Comparison of ENCODE assay signal across 21 mouse cellular contexts in the genomic region with DNA sequence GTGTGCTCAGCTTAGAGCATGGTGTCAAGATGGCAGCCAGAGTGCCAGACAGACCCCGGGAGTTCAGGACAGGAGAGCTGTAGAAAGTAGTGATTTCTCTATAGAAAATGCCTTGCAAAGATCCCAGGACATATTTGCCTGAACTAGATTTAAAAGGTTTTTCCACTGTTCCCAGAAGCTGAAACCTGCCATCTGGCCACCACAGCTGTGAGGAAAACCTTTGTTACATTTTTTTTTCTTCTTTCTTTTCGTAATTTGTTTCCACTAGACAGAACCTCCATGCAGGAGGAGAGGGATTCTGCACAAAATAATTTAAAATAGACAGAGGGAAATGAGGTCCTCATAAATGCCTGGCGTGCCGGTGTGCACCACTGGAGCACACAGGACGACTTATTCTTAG.
DNase-seq lines count a peak whose midpoint lies in the region; ATAC-seq lines count a peak whose summit lies in the region.
"Had no signal": no experiment of that assay in that cellular context is flagged by ENCODE, and none has a peak within 500 bp of the region (broad histone marks: within the 10 kb centered on the region; RNA-seq: fewer than 3 reads in every experiment).

No protein-coding gene starts in this region.

- no peaks in the 10 kb centered on the region for H3K36me3 ChIP-seq in forebrain, embryonic 12.5 days (replicated peaks)
- H3K36me3 ChIP-seq in forebrain, embryonic 13.5 days (ENCODE audit: poor library complexity, severe bottlenecking): peaks cover 4% of the 10 kb centered on the region; the same call in 1 of the 2 replicates
- H3K36me3 ChIP-seq: heart, embryonic 10.5 days; midbrain, embryonic 15.5 days had no signal

- H3K27ac ChIP-seq in forebrain, embryonic 12.5 days: 0 out of 2 replicates have a peak overlapping the region, but pooled peaks have one; percentile 19
- H3K27ac ChIP-seq in forebrain, embryonic 13.5 days: no peak overlapping the region; the same call in 1 of the 2 replicates
- H3K27ac ChIP-seq: heart, embryonic 10.5 days; midbrain, embryonic 15.5 days had no signal

- ATAC-seq in forebrain, embryonic 12.5 days (ENCODE audit: low FRiP score): no peak
- ATAC-seq in forebrain, embryonic 13.5 days: no peak
- ATAC-seq: midbrain, embryonic 15.5 days had no signal

- H3K4me1 ChIP-seq in forebrain, embryonic 12.5 days: no peaks in the 10 kb centered on the region
- peaks cover 9% of the 10 kb centered on the region; the same call in 1 of the 2 replicates for H3K4me1 ChIP-seq in forebrain, embryonic 13.5 days
- H3K4me1 ChIP-seq: heart, embryonic 10.5 days; megakaryocyte, embryonic 14.5 days; midbrain, embryonic 15.5 days had no signal

- no peak overlapping the region for H3K4me3 ChIP-seq in forebrain, embryonic 12.5 days (replicated peaks)
- H3K4me3 ChIP-seq in forebrain, embryonic 13.5 days: no peak overlapping the region
- H3K4me3 ChIP-seq: heart, embryonic 10.5 days; megakaryocyte, embryonic 14.5 days; midbrain, embryonic 15.5 days had no signal

- H3K9me3 ChIP-seq in forebrain, embryonic 12.5 days: peaks cover 15% of the 10 kb centered on the region; the same call in 1 of the 2 replicates
- peaks cover 11% of the 10 kb centered on the region for H3K9me3 ChIP-seq in forebrain, embryonic 13.5 days (replicated peaks)
- H3K9me3 ChIP-seq: heart, embryonic 10.5 days had no signal

- no peak overlapping the region for H3K4me2 ChIP-seq in forebrain, embryonic 12.5 days
- no peak overlapping the region for H3K4me2 ChIP-seq in forebrain, embryonic 13.5 days
- H3K4me2 ChIP-seq: liver, embryonic 11.5 days; midbrain, embryonic 15.5 days had no signal

- H3K9ac ChIP-seq in forebrain, embryonic 12.5 days: no peak overlapping the region
- H3K9ac ChIP-seq in forebrain, embryonic 13.5 days: no peak overlapping the region
- H3K9ac ChIP-seq: midbrain, embryonic 15.5 days had no signal

- peak; percentile 36 to 51 for DNase-seq in layer of hippocampus, adult 18-20 months (ENCODE audit: low spot score in 2 of 2)
- no peak for DNase-seq in layer of hippocampus, adult 9-10 months (ENCODE audit: low spot score)
- peak; percentile 26 to 49 for DNase-seq in right cerebral cortex, adult 2 months (ENCODE audit: low spot score in 2 of 2)
- DNase-seq in right cerebral cortex, postnatal 4 days: no peak
- DNase-seq in telencephalon, adult 2 months (ENCODE audit: low read depth, low spot score): peak; percentile 26
- no peak for DNase-seq in natural killer cell, adult 2 months (ENCODE audit: low spot score in 2 of 2)
- DNase-seq: adrenal gland, adult 2 months; cerebellum, adult 9-10 months; gastrocnemius, postnatal 25 days; kidney, adult 8-10 months; kidney, postnatal 25 days; lung, adult 18-20 months; lung, postnatal 14 days; thymus, adult 18-20 months; thymus, postnatal 4 days had no signal

- WGBS in forebrain, embryonic 12.5 days: 58% methylated on average over 5 of the region's 5 CpGs
- WGBS in forebrain, embryonic 13.5 days: 53% methylated on average over 5 of the region's 5 CpGs

- H3K27me3 ChIP-seq in forebrain, embryonic 12.5 days: no peaks in the 10 kb centered on the region
- no peaks in the 10 kb centered on the region for H3K27me3 ChIP-seq in forebrain, embryonic 13.5 days
- H3K27me3 ChIP-seq: megakaryocyte, embryonic 14.5 days; midbrain, embryonic 15.5 days had no signal

Comparison
In these comparisons a context has a peak if more than half of its experiments do, and no peak if none do; other contexts are left out.
1. DNase-seq: peak in layer of hippocampus, adult 18-20 months (2 of 2), right cerebral cortex, adult 2 months (2 of 2) and telencephalon, adult 2 months (single experiment); none in layer of hippocampus, adult 9-10 months (single experiment), right cerebral cortex, postnatal 4 days (single experiment) and natural killer cell, adult 2 months (0 of 2).